8 mouse cellular contexts compared by ENCODE assay signal in genomic region chrX:152232781-152233763, GRCm38 (mm10). TPM values are rescaled to one million over a fixed set of nuclear protein-coding genes. Genes with fewer than 3 reads are reported as not detected.
A peak's percentile ranks its signal among the peaks of the same experiment; 100 is the strongest.
DNase-seq lines count a peak whose midpoint lies in the region; ATAC-seq and TF ChIP-seq lines count a peak whose summit lies in the region.

Gene Kdm5c (plus strand): TSS chrX:152233020.

- no peak for TF ChIP-seq CTCF in bone marrow macrophage, adult 2 months (IDR thresholded peaks at IDR 0.05; ENCODE audit: low read depth, low read length)
- no peak for TF ChIP-seq CTCF in embryonic fibroblast, embryonic 13.5 days (IDR thresholded peaks at IDR 0.05; ENCODE audit: borderline replicate concordance, insufficient read depth, low read length)

- peak; percentile 99 for ATAC-seq in kidney, embryonic 14.5 days (ENCODE audit: low FRiP score, low TSS enrichment)
- ATAC-seq in limb, embryonic 15.5 days (ENCODE audit: insufficient number of reproducible peaks, low FRiP score, low TSS enrichment, low read depth): peak; percentile 97

- H3K9me3 ChIP-seq in kidney, embryonic 14.5 days (ENCODE audit: control insufficient read depth, low read length): no peaks in the 10 kb centered on the region
- H3K9me3 ChIP-seq in limb, embryonic 15.5 days: no peaks in the 10 kb centered on the region

- DNase-seq in A20 (ENCODE audit: low read depth, low spot score): peak; percentile 96
- DNase-seq in heart, adult 9 months (ENCODE audit: low spot score in 2 of 2): peak; percentile 96 to 99
- DNase-seq in monocyte, adult 2 months (ENCODE audit: low read depth in 1 of 2, low spot score in 2 of 2): peak; percentile 75 to 90
- peak; percentile 96 to 98 for DNase-seq in spleen, postnatal 36 days (ENCODE audit: low spot score in 2 of 2)

- peak within 1 kb of the TSS; percentile 80 for H3K4me3 ChIP-seq in bone marrow macrophage, adult 2 months (ENCODE audit: insufficient read depth, low read length)
- peak within 1 kb of the TSS; percentile 88 for H3K4me3 ChIP-seq in embryonic fibroblast, embryonic 13.5 days (ENCODE audit: insufficient read depth, low read length)
- H3K4me3 ChIP-seq in kidney, embryonic 14.5 days (ENCODE audit: low read length): peak within 1 kb of the TSS; percentile 75
- H3K4me3 ChIP-seq in limb, embryonic 15.5 days: peak within 1 kb of the TSS; percentile 82

- H3K36me3 ChIP-seq in kidney, embryonic 14.5 days (ENCODE audit: control insufficient read depth, insufficient read depth, low read length): peaks cover 9% of the 10 kb centered on the region; the same call in 1 of the 2 replicates
- H3K36me3 ChIP-seq in limb, embryonic 15.5 days: peaks cover 14% of the 10 kb centered on the region

- peaks cover 12% of the 10 kb centered on the region for H3K4me1 ChIP-seq in bone marrow macrophage, adult 2 months (ENCODE audit: control insufficient read depth, insufficient read depth, low read length)
- no peaks in the 10 kb centered on the region for H3K4me1 ChIP-seq in embryonic fibroblast, embryonic 13.5 days (ENCODE audit: control insufficient read depth, insufficient read depth, low read length)
- peaks cover 8% of the 10 kb centered on the region; the same call in 1 of the 2 replicates for H3K4me1 ChIP-seq in kidney, embryonic 14.5 days (ENCODE audit: control insufficient read depth, insufficient read depth, low read length)
- peaks cover 12% of the 10 kb centered on the region for H3K4me1 ChIP-seq in limb, embryonic 15.5 days

- H3K27me3 ChIP-seq in kidney, embryonic 14.5 days (ENCODE audit: control insufficient read depth, insufficient read depth, low read length): no peaks in the 10 kb centered on the region
- no peaks in the 10 kb centered on the region for H3K27me3 ChIP-seq in limb, embryonic 15.5 days

- H3K9ac ChIP-seq in kidney, embryonic 14.5 days (ENCODE audit: low read depth, low read length): peak within 1 kb of the TSS; percentile 89
- H3K9ac ChIP-seq in limb, embryonic 15.5 days: peak within 1 kb of the TSS; percentile 97

- peak within 1 kb of the TSS; percentile 59 for H3K27ac ChIP-seq in bone marrow macrophage, adult 2 months (ENCODE audit: insufficient read depth, low read depth, low read length)
- H3K27ac ChIP-seq in embryonic fibroblast, embryonic 13.5 days (ENCODE audit: insufficient read depth, low read length): peak within 1 kb of the TSS; percentile 74
- H3K27ac ChIP-seq in kidney, embryonic 14.5 days (ENCODE audit: low read depth, low read length): peak within 1 kb of the TSS; percentile 76; the same call in 1 of the 2 replicates
- H3K27ac ChIP-seq in limb, embryonic 15.5 days: peak within 1 kb of the TSS; percentile 80

- 2% methylated on average over 69 of the region's 69 CpGs for WGBS in kidney, embryonic 14.5 days
- 2% methylated on average over 69 of the region's 69 CpGs for WGBS in limb, embryonic 15.5 days

- TF ChIP-seq POLR2A in bone marrow macrophage, adult 2 months (IDR thresholded peaks at IDR 0.05; ENCODE audit: borderline replicate concordance, low read depth, low read length): no peak
- TF ChIP-seq POLR2A in embryonic fibroblast, embryonic 13.5 days (IDR thresholded peaks at IDR 0.05; ENCODE audit: low read depth, low read length): peak; percentile 91

- H3K4me2 ChIP-seq in kidney, embryonic 14.5 days (replicated peaks; ENCODE audit: low read depth, low read length): peak within 1 kb of the TSS; percentile 48
- H3K4me2 ChIP-seq in limb, embryonic 15.5 days: peak within 1 kb of the TSS; percentile 55

RNA-seq across cellular contexts. Expression of gene Kdm5c, which starts in this region (rescaled TPM):
- 55.9 and 62.3 TPM in 2 replicates for polyA plus RNA-seq in bone marrow macrophage, adult 2 months (2012; ENCODE audit: insufficient read depth, insufficient read length, missing spikeins)
- polyA plus RNA-seq in embryonic fibroblast, embryonic 13.5 days (2011; ENCODE audit: insufficient read length, low read depth, missing spikeins): 42.2 and 45.0 TPM in 2 replicates
- 39.4 and 42.5 TPM in 2 replicates for polyA plus RNA-seq in kidney, embryonic 14.5 days (2014; fragmentation: Nextera tagmentation; extraction: Ambion mirVana)
- polyA plus RNA-seq in limb, embryonic 15.5 days (2015; fragmentation: Nextera tagmentation; extraction: Ambion mirVana): 38.2 and 41.0 TPM in 2 replicates

Comparison
In these comparisons a context has a peak if more than half of its experiments do, and no peak if none do; other contexts are left out.
1. Peak in every context shown above with its lines: DNase-seq, ATAC-seq, H3K4me3 ChIP-seq and H3K27ac ChIP-seq.